Mouse (Mus musculus) stomach, postnatal 0 days (tissue): ENCODE results near the gene Carm1. TPM values are rescaled to one million over a fixed set of nuclear protein-coding genes. Genes with fewer than 3 reads are reported as not detected.

Source experiments
- ATAC-seq: fragments of 200-750 bp; cut with Nextera tagmentation; 2 replicates; pipeline ENCODE4 v1.8.0; 2017; ENCODE audit not compliant: low FRiP score, low TSS enrichment
- DNase-seq: peaks from one replicate; pipeline ENCODE4 v3.0.0-alpha.2; 2016; ENCODE audit warnings: low spot score
- H3K27ac ChIP-seq: fragments of 300-500 bp; sonication (generic); replicated peaks from 2 replicates; pipeline ENCODE4 v1.5.1; 2014; ENCODE audit warnings: mild to moderate bottlenecking, control low read depth
- H3K27me3 ChIP-seq: fragments of 300-500 bp; sonication (generic); 2 replicates; pipeline ENCODE4 v1.6.1; 2014; ENCODE audit warnings: low read length; ENCODE audit not compliant: control insufficient read depth, insufficient read depth
- H3K36me3 ChIP-seq: fragments of 300-500 bp; sonication (generic); 2 replicates; pipeline ENCODE4 v1.6.1; 2014; ENCODE audit warnings: low read length, mixed read lengths; ENCODE audit not compliant: control insufficient read depth, insufficient read depth
- H3K4me1 ChIP-seq: fragments of 300-500 bp; sonication (generic); replicated peaks from 2 replicates; pipeline ENCODE4 v1.6.1; 2014; ENCODE audit warnings: antibody characterized with exemption; ENCODE audit not compliant: control insufficient read depth, insufficient read depth
- H3K4me2 ChIP-seq: fragments of 300-500 bp; sonication (generic); replicated peaks from 2 replicates; pipeline ENCODE4 v1.6.1; 2014; ENCODE audit warnings: low read depth, mild to moderate bottlenecking, control low read depth, moderate library complexity
- H3K4me3 ChIP-seq: fragments of 300-500 bp; sonication (generic); 2 replicates; pipeline ENCODE4 v1.5.1; 2014; ENCODE audit warnings: low read depth, low read length, control low read depth
- H3K9ac ChIP-seq: fragments of 300-500 bp; sonication (generic); 2 replicates; pipeline ENCODE4 v1.6.1; 2014; ENCODE audit warnings: mild to moderate bottlenecking, low read length, control low read depth, mixed read lengths
- H3K9me3 ChIP-seq: fragments of 300-500 bp; sonication (generic); 2 replicates; pipeline ENCODE4 v1.6.1; 2016; ENCODE audit warnings: low read length; ENCODE audit not compliant: control insufficient read depth
- CTCF ChIP-seq: IDR thresholded peaks from 2 replicates; pipeline ENCODE4 v1.5.1; 2016; ENCODE audit warnings: antibody characterized with exemption, low read depth, mild to moderate bottlenecking, moderate library complexity
- EP300 ChIP-seq: optimal IDR thresholded peaks from 2 replicates; pipeline ENCODE3; 2016; ENCODE audit warnings: antibody characterized with exemption
- WGBS: fragments of 180-500 bp; shearing (Covaris S2); extraction: QIAGEN DNeasy Blood & Tissue Kit; methylation state at CpG from one replicate; pipeline ENCODE4 v1.1.7; 2014; 5-methylcytosine and 5-hydroxymethylcytosine counted together
- polyA plus RNA-seq: library from polyadenylated mRNA; unstranded; fragments of >200 nt; fragmentation: Nextera tagmentation; extraction: Ambion mirVana; gene quantifications from 2 replicates; pipeline ENCODE4 v1.2.1, GENCODE M21; 2015

Gene Carm1
- polyA plus RNA-seq, 1 experiment from 2014 or later = 12.0 TPM

- Histone ChIP-seq H3K4me3 (no peak overlapping the region), H3K36me3 (peaks cover 25% of the 10 kb centered on the region; the same call in 1 of the 2 replicates), H3K27me3 (no peaks in the 10 kb centered on the region), H3K27ac (no peak overlapping the region), H3K9me3 (no peaks in the 10 kb centered on the region), H3K4me1 (0 out of 2 replicates have a peak, but pooled peaks cover 3% of the 10 kb centered on the region), H3K9ac (no peak overlapping the region), H3K4me2 (no peak overlapping the region)
- TF ChIP-seq EP300 (no peak), CTCF (no peak)
- ATAC-seq = no peak
- DNase-seq = no peak
- 91% methylated on average over 15 of the region's 15 CpGs for WGBS
These were observed 38.8 kb upstream of the Carm1 start for GRCm38 (mm10) chr9:21507753-21508430.

GRCm38 (mm10) chr9:21508871-21509404 is 37.8 kb upstream of the Carm1 start:
- Histone ChIP-seq H3K9ac (peak overlapping the region; percentile 38; the same call in 1 of the 2 replicates), H3K4me1 (0 out of 2 replicates have a peak, but pooled peaks cover 3% of the 10 kb centered on the region), H3K36me3 (peaks cover 25% of the 10 kb centered on the region; the same call in 1 of the 2 replicates), H3K4me3 (peak overlapping the region; percentile 67), H3K4me2 (peak overlapping the region; percentile 60), H3K9me3 (no peaks in the 10 kb centered on the region), H3K27ac (no peak overlapping the region), H3K27me3 (no peaks in the 10 kb centered on the region)
- WGBS = 67% methylated on average over 7 of the region's 7 CpGs
- DNase-seq = no peak
- TF ChIP-seq EP300 (no peak), CTCF (no peak)
- no peak for ATAC-seq

DNA sequence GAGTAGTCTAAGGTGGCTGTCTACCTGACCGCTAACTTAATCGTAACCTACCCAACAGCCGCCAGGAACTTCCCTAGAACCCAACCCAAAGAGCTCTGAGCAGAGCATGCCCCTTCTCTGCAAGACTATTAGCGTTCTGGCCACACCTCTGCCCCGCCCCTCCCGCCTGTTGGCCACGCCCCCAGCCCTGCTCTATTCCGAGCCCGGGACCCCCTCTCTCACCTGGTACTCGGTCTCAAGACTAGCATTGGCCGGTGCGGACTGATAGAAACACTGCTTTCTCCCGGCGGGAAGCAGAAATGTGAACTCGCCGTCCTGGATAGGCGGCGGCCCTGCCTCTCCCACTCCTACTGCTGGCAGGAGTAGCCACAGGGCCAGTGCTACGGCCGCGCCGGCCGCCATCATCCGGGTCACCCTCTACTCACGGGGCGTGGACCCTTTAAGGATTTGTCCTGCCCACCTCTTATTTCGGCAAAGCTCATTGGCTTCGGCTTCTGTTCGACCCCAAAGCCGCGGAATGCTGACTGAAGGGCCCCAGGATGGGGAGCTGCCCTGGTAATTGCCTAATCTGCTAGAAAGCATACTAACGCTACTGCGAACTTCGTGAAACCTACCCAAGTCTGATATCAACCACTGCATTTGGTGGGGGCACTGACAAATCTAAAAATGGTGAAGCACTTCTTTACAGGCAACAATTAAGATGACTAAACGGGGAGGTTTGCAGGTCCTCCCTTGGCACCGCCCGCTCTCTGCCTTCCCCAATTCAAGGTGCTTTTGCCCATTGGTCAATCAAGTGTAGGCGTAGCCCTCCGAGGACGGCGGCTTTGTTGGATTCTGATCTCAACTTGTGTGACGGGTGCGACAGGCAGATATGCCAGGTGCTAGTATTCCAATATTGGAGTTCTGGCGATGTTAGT is 36.7 kb upstream of the Carm1 start, which contains the start of gene Tmed1:
Tmed1 (minus strand) TSS at position 481 of the 917 bp plus-strand sequence.
- Histone ChIP-seq H3K27ac (peak within 1 kb of the TSS; percentile 91), H3K36me3 (peaks cover 15% of the 10 kb centered on the region; the same call in 1 of the 2 replicates), H3K9ac (peak within 1 kb of the TSS; percentile 38), H3K27me3 (no peaks in the 10 kb centered on the region), H3K4me2 (peak within 1 kb of the TSS; percentile 60), H3K4me3 (peak within 1 kb of the TSS; percentile 67), H3K4me1 (0 out of 2 replicates have a peak, but pooled peaks cover 3% of the 10 kb centered on the region), H3K9me3 (no peaks in the 10 kb centered on the region)
- TF ChIP-seq CTCF = no peak
- TF ChIP-seq EP300 = peak; percentile 97
- peak; percentile 91 for DNase-seq
- WGBS = under 1% methylated on average over 44 of the region's 44 CpGs
- ATAC-seq = peak; percentile 95

DNA sequence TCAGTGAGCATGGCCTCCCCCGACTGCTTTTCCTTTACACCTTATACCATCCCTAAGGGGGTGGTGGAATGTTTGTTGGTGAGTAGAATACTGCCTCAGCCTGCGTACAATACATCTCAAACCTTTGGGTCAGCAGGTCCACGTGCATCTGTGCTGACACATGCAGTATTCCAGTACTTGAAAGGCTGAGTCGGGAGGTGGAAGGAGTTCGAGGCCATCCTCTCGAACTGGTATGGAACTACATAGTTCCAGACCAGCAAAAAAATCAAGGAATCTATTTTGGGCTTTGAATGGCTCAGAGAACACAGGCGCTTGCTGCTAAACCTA is 36.0 kb upstream of the Carm1 start:
- Histone ChIP-seq H3K9me3 (no peaks in the 10 kb centered on the region), H3K4me2 (peak overlapping the region; percentile 60), H3K4me3 (peak overlapping the region; percentile 67), H3K4me1 (0 out of 2 replicates have a peak, but pooled peaks cover 3% of the 10 kb centered on the region), H3K36me3 (peaks cover 14% of the 10 kb centered on the region; the same call in 1 of the 2 replicates), H3K27ac (peak overlapping the region; percentile 91), H3K9ac (peak overlapping the region; percentile 38; the same call in 1 of the 2 replicates), H3K27me3 (no peaks in the 10 kb centered on the region)
- ATAC-seq (no peak), DNase-seq (no peak)
- TF ChIP-seq EP300 = no peak
- 2% methylated on average over 7 of the region's 7 CpGs for WGBS

DNA sequence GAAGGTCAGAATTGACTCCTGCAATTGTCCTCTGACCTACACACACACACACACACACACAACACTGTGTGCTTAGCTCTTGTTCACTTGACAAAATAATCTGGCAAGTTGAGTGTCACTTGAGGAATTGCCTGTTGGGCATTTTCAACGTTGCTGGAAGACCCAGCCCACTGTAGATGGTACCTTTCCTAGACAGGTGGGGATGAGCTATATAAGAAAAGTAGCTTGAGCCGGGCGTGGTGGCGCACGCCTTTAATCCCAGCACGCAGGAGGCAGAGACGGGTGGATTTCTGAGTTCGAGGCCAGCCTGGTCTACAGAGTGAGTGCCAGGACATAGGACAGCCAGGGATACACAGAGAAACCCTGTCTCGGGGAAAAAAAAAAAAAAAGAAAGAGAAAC is 35.6 kb upstream of the Carm1 start:
- TF ChIP-seq EP300 (no peak), CTCF (no peak)
- WGBS = 72% methylated on average over 9 of the region's 9 CpGs
- ATAC-seq = no peak
- DNase-seq = no peak
- Histone ChIP-seq H3K27ac (peak overlapping the region; percentile 91; the same call in 1 of the 2 replicates), H3K9me3 (no peaks in the 10 kb centered on the region), H3K9ac (0 out of 2 replicates have a peak overlapping the region, but pooled peaks have one; percentile 38), H3K27me3 (no peaks in the 10 kb centered on the region), H3K4me1 (0 out of 2 replicates have a peak, but pooled peaks cover 3% of the 10 kb centered on the region), H3K36me3 (peaks cover 14% of the 10 kb centered on the region; the same call in 1 of the 2 replicates), H3K4me2 (peak overlapping the region; percentile 60), H3K4me3 (no peak overlapping the region)
